Comparison of ENCODE assay signal across 8 mouse cellular contexts in genomic region chr13:94116705-94117410, GRCm38 (mm10). TPM values are rescaled to one million over a fixed set of nuclear protein-coding genes. Genes with fewer than 3 reads are reported as not detected.
A peak's percentile ranks its signal among the peaks of the same experiment; 100 is the strongest.
DNase-seq lines count a peak whose midpoint lies in the region; ATAC-seq and TF ChIP-seq lines count a peak whose summit lies in the region.

No protein-coding gene starts in this region.

- H3K9ac ChIP-seq in heart, embryonic 13.5 days: no peak overlapping the region
- H3K9ac ChIP-seq in stomach, postnatal 0 days (ENCODE audit: low read length): no peak overlapping the region
- H3K9ac ChIP-seq in midbrain, postnatal 0 days (replicated peaks; ENCODE audit: low read length, poor library complexity, severe bottlenecking): no peak overlapping the region

- peaks cover 35% of the 10 kb centered on the region for H3K36me3 ChIP-seq in heart, embryonic 13.5 days
- H3K36me3 ChIP-seq in stomach, postnatal 0 days (ENCODE audit: control insufficient read depth, insufficient read depth, low read length): no peaks in the 10 kb centered on the region
- no peaks in the 10 kb centered on the region for H3K36me3 ChIP-seq in midbrain, postnatal 0 days (ENCODE audit: insufficient read depth, low read length)

- no peak overlapping the region for H3K4me2 ChIP-seq in heart, embryonic 13.5 days
- H3K4me2 ChIP-seq in stomach, postnatal 0 days (replicated peaks; ENCODE audit: low read depth): peak overlapping the region; percentile 34; the same call in 1 of the 2 replicates
- no peak overlapping the region for H3K4me2 ChIP-seq in midbrain, postnatal 0 days (ENCODE audit: low read depth, low read length, poor library complexity, severe bottlenecking)

- WGBS in heart, embryonic 13.5 days: 63% methylated on average over 13 of the region's 13 CpGs
- WGBS in stomach, postnatal 0 days: 45% methylated on average over 13 of the region's 13 CpGs
- 83% methylated on average over 13 of the region's 13 CpGs for WGBS in midbrain, postnatal 0 days

- peak overlapping the region; percentile 40 for H3K27ac ChIP-seq in heart, embryonic 13.5 days (replicated peaks)
- H3K27ac ChIP-seq in stomach, postnatal 0 days (replicated peaks): no peak overlapping the region; the same call in 1 of the 2 replicates
- H3K27ac ChIP-seq in midbrain, postnatal 0 days (ENCODE audit: low read depth, low read length): no peak overlapping the region

- H3K4me3 ChIP-seq in heart, embryonic 13.5 days: no peak overlapping the region
- H3K4me3 ChIP-seq in stomach, postnatal 0 days (ENCODE audit: low read depth, low read length): no peak overlapping the region
- no peak overlapping the region for H3K4me3 ChIP-seq in midbrain, postnatal 0 days (ENCODE audit: low read depth, low read length)

- TF ChIP-seq EP300 in stomach, postnatal 0 days (optimal IDR thresholded peaks at IDR 0.05): no peak

- no peaks in the 10 kb centered on the region for H3K27me3 ChIP-seq in heart, embryonic 13.5 days (replicated peaks)
- no peaks in the 10 kb centered on the region for H3K27me3 ChIP-seq in stomach, postnatal 0 days (ENCODE audit: control insufficient read depth, insufficient read depth, low read length)
- no peaks in the 10 kb centered on the region for H3K27me3 ChIP-seq in midbrain, postnatal 0 days (ENCODE audit: insufficient read depth, low read length)

- no peak for TF ChIP-seq CTCF in stomach, postnatal 0 days (IDR thresholded peaks at IDR 0.05; ENCODE audit: low read depth)
- TF ChIP-seq CTCF in midbrain, postnatal 0 days (IDR thresholded peaks at IDR 0.05): no peak

- intact Hi-C loops in heart, postnatal 14 days (cut with DNase I): no loop called here

- no peak for DNase-seq in heart, postnatal 14 days
- DNase-seq in thymus, postnatal 0 days (ENCODE audit: low spot score): peak; percentile 13
- DNase-seq in thymus, postnatal 14 days: no peak
- peak; percentile 54 to 71 for DNase-seq in kidney, postnatal 4 days
- no peak for DNase-seq in stomach, postnatal 0 days (ENCODE audit: low spot score)
- DNase-seq in midbrain, postnatal 0 days (ENCODE audit: low spot score): no peak
- DNase-seq in retina, postnatal 1 day: no peak

- peaks cover 10% of the 10 kb centered on the region for H3K9me3 ChIP-seq in heart, embryonic 13.5 days
- no peaks in the 10 kb centered on the region for H3K9me3 ChIP-seq in stomach, postnatal 0 days (ENCODE audit: control insufficient read depth, low read length)
- H3K9me3 ChIP-seq in midbrain, postnatal 0 days (ENCODE audit: low read length): no peaks in the 10 kb centered on the region

- peaks cover 29% of the 10 kb centered on the region for H3K4me1 ChIP-seq in heart, embryonic 13.5 days
- H3K4me1 ChIP-seq in stomach, postnatal 0 days (replicated peaks; ENCODE audit: control insufficient read depth, insufficient read depth): no peaks in the 10 kb centered on the region
- no peaks in the 10 kb centered on the region for H3K4me1 ChIP-seq in midbrain, postnatal 0 days (ENCODE audit: insufficient read depth, low read length)

- no peak for ATAC-seq in heart, embryonic 13.5 days (ENCODE audit: extremely low read depth, insufficient number of reproducible peaks, low FRiP score, low TSS enrichment)
- ATAC-seq in stomach, postnatal 0 days (ENCODE audit: low FRiP score, low TSS enrichment): no peak
- no peak for ATAC-seq in midbrain, postnatal 0 days (ENCODE audit: low FRiP score)

RNA-seq across cellular contexts. Expression of gene Lhfpl2, which starts 59.3 kb away (rescaled TPM):
- 22.3 and 24.5 TPM in 2 replicates for polyA plus RNA-seq in heart, embryonic 13.5 days (2015; fragmentation: Nextera tagmentation; extraction: Ambion mirVana)
- 10 to 100 TPM; 12.1 to 14.4 TPM for total RNA-seq in heart, postnatal 14 days (2021)
- 5.2 and 5.8 TPM in 2 replicates for polyA plus RNA-seq in thymus, postnatal 0 days (2015; fragmentation: Nextera tagmentation; extraction: Ambion mirVana)
- polyA plus RNA-seq in stomach, postnatal 0 days (2015; fragmentation: Nextera tagmentation; extraction: Ambion mirVana): 6.8 and 7.0 TPM in 2 replicates
- total RNA-seq in midbrain, postnatal 0 days (2014; rRNA removed): 23.9 and 25.8 TPM in 2 replicates
- polyA plus RNA-seq in midbrain, postnatal 0 days (2015; fragmentation: Nextera tagmentation; extraction: Ambion mirVana): 10.7 and 12.0 TPM in 2 replicates

Comparison
In these comparisons a context has a peak if more than half of its experiments do, and no peak if none do; other contexts are left out.
1. DNase-seq: peak in thymus, postnatal 0 days (single experiment) and kidney, postnatal 4 days (2 of 2); none in heart, postnatal 14 days (0 of 2), thymus, postnatal 14 days (single experiment), stomach, postnatal 0 days (single experiment), midbrain, postnatal 0 days (single experiment) and retina, postnatal 1 day (single experiment).